Mouse (Mus musculus) gastrocnemius, adult 8-10 months (tissue): ENCODE measurements around the gene Kcnip4. TPM values are rescaled to one million over a fixed set of nuclear protein-coding genes. Genes with fewer than 3 reads are reported as not detected.

Experiments used
- DNase-seq, 2 experiments: peaks; one replicate each; pipeline ENCODE4 v3.0.0; 2022; ENCODE audit warnings: low spot score in 2 of 2
- total RNA-seq, 4 experiments: library from RNA; stranded (reverse); gene quantifications; 2 replicates each; pipeline ENCODE4 v1.2.4; 2022

Gene Kcnip4
- total RNA-seq, 4 experiments from 2014 or later, result 0.16 TPM; not detected in 3

GRCm38 (mm10) chr5:48890216-48890615, 634.5 kb downstream of the Kcnip4 start:
- no peak for DNase-seq

GRCm38 (mm10) chr5:48889395-48890194, 635.1 kb downstream of the Kcnip4 start:
- no peak for DNase-seq

GRCm38 (mm10) chr5:48878081-48878480, 646.6 kb downstream of the Kcnip4 start:
- DNase-seq, result no peak

GRCm38 (mm10) chr5:48864268-48864967, 660.3 kb downstream of the Kcnip4 start:
- DNase-seq, result no peak

GRCm38 (mm10) chr5:48840971-48841370, 683.7 kb downstream of the Kcnip4 start:
- no peak for DNase-seq

- no peak for DNase-seq
Measured at GRCm38 (mm10) chr5:48795526-48795925, 729.2 kb downstream of the Kcnip4 start.

GRCm38 (mm10) chr5:48779376-48779775, 745.3 kb downstream of the Kcnip4 start:
- DNase-seq, result no peak

GRCm38 (mm10) chr5:48748613-48749012, 776.1 kb downstream of the Kcnip4 start:
- DNase-seq, result no peak

GRCm38 (mm10) chr5:48737640-48738039, 787.1 kb downstream of the Kcnip4 start:
- DNase-seq, result no peak

GRCm38 (mm10) chr5:48718166-48718565, 806.5 kb downstream of the Kcnip4 start:
- no peak for DNase-seq

GRCm38 (mm10) chr5:48705997-48706396, 818.7 kb downstream of the Kcnip4 start:
- DNase-seq, result no peak

GRCm38 (mm10) chr5:48687068-48687467, 837.6 kb downstream of the Kcnip4 start:
- no peak for DNase-seq

- DNase-seq, result no peak
Measured at GRCm38 (mm10) chr5:48679733-48680595, 844.7 kb downstream of the Kcnip4 start.

GRCm38 (mm10) chr5:48662504-48662903, 862.2 kb downstream of the Kcnip4 start:
- DNase-seq, result no peak

- no peak for DNase-seq
Measured at GRCm38 (mm10) chr5:48659975-48660374, 864.7 kb downstream of the Kcnip4 start.

GRCm38 (mm10) chr5:48650496-48650895, 874.2 kb downstream of the Kcnip4 start:
- DNase-seq, result no peak

GRCm38 (mm10) chr5:48636675-48637074, 888.0 kb downstream of the Kcnip4 start:
- DNase-seq, result no peak

GRCm38 (mm10) chr5:48633631-48634030, 891.1 kb downstream of the Kcnip4 start:
- no peak for DNase-seq

- no peak for DNase-seq
Measured at GRCm38 (mm10) chr5:48623370-48623769, 901.3 kb downstream of the Kcnip4 start.

- no peak for DNase-seq
Measured at GRCm38 (mm10) chr5:48606916-48607315, 917.8 kb downstream of the Kcnip4 start.

GRCm38 (mm10) chr5:48606281-48606680, 918.4 kb downstream of the Kcnip4 start:
- DNase-seq, result no peak
